Mouse (Mus musculus) adipocyte (in vitro differentiated cells): Measurements from ENCODE around the gene Exoc5.
A peak's percentile ranks its signal among the peaks of the same experiment; 100 is the strongest.
"Not testable (repeated sequence)": the region's sequence is repeated elsewhere in the genome, so short reads cannot be mapped to it uniquely, and the experiment has no call there.

ENCODE experiments used
- DNase-seq: peaks from one replicate; pipeline ENCODE4 v3.0.0-alpha.2; 2016; ENCODE audit warnings: low spot score

The Exoc5 gene

DNA sequence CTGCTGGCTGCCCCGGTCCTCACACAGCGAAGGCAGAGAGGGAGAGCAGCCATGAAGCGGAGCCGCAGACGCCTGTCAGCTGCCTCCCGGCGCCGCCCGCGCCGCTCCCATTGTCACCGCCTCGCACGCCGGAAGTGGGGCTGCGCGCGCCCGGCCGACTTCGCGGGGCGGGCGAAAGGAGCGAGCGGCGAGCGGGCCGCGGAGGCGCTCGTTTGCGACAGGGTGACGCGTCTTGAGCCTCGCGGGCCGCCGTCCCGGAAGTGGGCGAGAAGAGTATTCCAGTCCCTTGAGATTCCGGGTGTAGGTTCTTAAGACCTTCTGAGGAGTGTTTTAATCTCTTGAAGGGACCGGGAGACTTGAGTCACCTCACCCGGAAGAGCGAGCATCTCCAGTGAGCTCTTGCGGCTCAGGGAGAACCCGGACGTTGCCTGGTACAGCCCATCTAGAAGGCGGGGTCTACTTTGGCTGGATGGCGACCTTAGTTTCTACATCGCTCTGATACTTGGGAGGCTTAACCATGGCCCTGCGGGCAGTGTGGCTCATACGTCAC is at the start of gene Exoc5:
Gene Exoc5 (minus strand): TSS at position 380 of the 550 bp plus-strand sequence.
- DNase-seq: peak; percentile 93

DNA sequence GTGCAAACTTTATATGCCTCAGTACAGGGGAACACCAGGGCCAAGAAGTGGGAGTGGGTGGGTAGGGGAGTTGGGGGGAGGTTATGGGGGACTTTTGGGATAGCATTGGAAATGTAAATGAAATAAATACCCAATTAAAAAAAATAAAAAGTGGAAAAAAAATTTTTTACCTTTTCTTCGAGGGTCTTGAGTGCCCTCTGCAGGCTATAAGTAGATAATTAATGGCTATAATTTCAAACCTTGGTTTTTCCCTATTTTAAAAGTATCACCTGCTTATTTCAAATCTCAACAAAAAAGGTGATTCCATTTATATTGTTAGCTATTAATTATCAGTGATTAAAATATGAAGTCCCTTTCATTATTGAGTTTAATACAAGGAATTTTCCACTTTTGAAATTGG is 25.3 kb upstream of the Exoc5 start:
- DNase-seq: not testable (repeated sequence)

DNA sequence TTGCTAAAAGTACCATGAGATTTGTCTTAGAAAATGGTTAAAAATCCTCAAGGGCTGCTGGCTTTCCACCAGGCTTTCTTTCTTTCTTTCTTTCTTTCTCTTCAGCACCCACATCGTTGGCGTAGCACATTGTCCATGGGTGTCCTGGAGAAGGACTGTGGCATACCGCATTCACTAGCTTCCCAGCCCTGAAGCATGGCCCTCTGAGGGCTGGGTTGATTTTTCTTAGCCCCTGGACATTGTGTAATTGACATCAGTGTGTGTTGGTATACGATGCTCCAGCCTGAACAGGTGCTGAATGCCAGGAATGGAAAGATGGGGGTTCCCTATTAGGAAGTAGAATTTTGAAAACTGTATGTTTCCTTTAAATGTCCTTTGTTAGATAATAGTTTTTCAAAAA is 24.8 kb upstream of the Exoc5 start:
- no peak for DNase-seq

DNA sequence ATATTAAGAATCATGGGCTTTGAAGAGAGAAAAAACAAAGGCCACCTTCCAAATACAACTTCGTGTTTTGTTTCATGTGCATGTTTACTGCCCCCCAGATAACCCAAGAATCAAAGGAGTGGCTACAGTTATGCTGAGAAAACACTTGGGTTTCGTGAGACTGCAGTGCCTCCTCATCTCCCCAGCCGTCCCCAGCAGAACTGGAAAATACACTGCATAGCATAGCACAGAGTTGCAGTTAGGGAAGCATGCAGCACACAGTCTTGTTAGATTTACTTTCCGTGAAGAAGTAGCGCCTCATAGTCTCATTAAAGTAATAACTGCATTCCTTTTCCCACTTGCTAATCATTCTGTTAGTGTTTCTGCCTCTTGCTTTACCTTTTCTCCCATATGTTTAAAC is 23.6 kb upstream of the Exoc5 start:
- no peak for DNase-seq

DNA sequence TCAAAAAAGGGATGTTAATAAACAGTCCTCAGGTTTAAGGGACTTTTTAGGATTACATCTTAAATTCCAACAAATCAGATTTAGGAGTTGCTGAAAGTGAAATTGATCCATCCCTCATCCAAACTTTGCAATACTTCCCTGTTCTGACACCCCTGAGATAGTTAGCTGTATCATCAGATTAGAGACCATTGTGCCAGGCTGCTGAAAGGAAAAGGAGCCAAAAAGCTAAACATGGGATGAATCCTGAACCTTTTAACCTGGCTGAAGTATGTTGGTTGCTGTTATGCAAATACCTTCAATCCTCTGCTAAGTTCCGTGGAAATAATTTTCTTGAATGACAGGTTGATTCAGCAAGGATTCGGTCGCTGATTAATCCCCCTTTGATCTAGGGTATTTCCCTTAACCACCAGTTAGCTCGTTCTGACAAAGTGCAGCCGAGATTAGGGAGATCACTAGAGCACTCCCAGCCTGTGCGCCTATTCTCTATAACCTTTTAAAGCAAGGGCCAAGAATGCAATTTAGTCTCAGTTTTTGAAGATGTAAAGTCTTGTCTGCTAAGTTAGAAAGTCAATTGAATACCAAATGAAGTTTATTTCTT is 23.1 kb upstream of the Exoc5 start:
- no peak for DNase-seq

DNA sequence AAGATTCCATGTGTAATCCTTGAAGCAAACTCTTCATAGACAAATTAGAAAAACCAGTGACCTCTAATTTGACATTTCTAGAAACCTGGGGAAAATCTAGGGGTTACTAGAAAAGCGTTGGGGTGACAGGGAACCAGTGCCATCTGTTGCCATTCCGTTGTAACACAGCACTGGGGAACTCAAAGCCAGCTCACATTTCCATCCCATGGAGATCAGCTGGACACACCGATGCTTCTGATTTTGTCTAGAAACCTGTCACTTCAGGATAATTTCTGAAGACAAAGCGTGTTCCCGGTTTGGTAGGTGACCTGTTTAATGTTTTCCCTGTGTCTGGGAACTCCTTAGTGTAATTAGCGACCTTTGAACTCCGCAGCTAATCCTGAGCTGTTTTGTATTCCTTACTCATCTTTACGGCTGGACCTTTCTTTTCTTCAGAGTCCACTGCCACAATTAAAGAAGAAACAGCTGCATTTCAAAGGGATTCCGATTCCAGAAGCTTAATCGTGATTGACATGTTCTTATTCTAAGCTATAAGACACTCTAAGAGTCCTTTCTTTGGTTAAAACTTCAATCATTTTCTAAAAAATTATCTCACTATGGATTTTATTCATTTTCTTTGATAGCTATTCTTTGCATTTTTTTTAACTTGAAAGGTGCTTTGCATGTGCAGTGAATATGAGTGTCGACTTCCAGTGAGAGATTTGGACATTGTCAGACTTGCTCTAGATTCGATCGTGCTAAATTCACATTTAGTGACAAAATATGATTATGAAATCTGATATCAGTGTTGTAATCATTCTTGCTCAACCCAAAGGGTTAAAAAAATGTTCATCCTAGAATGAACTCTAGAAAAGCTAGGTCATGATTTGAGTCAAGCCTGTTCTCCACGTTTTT is 21.9 kb upstream of the Exoc5 start:
- no peak for DNase-seq

DNA sequence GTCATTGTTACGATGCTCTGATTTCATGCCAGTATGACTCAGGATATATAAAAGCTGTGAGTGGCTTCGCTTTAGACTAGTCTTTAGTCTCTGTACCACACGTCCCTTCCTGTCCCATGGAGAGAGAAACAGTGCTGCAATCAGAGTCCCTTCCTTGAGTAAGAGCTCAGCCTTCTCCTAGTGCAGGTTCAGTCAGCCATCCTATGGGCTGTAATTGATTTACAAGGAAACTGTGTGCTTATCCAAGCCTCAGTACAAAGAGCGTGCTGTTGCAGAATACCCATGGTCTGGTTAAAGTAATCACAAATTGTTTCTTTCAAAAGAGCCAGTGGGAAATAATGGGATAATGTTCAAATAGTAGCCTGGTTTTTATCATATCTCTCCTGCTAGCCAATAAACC is 20.1 kb upstream of the Exoc5 start:
- no peak for DNase-seq

DNA sequence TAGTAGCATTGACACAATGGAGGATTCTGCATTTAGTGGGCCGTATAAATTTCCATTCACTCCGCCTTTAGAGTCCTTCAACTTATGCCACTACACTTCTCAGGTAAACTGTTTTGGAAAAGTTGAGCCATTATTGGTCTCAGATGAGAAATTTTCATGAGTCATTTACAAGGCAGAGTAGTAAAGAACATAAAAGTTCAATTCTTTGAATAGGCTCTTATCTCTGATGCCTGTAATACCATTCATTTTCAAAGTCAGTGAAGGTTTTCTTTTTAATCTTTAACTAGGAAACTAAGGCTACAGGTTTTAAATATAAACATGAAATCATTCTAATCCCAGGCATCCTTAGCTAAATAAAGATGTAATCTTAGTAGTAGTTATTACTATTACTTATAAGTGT is 12.4 kb upstream of the Exoc5 start:
- DNase-seq: no peak

DNA sequence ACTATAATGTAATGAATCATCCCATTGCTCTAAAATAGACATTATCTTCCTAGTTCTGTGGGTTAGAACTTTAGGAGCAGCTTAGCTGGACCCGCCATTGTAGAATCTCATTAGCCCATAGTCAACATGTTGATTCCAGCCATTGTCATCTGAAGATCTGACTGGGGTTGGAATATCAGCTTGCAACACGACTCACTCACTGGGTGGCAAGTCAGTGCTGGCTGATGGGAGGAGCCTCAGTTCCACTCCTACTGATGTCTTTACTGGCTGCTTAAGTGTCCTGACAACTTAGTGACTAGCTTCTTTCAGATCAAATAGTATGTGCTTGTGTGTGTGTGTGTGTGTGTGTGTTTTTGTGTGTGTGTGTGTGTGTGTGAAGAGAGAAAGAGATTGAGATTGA is 7.9 kb upstream of the Exoc5 start:
- peak; percentile 28 for DNase-seq

DNA sequence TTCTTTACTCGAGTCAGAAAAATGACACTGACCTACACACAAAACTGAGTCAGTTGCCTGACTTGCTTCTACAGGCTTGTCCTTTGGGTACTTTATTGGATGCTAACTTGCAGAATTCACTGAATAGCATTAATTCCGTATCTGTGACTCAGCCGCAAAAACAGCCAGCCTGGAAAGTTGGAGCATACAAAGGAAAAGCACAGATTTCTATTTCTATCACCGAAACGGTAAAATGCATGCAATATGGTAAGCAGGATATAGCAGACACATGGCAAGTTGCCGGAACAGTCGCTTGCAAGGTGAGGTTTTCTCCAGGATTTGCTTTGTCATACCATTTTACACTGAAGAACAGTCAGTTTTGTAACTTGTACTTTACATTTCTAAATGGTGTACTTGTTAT is 7.4 kb upstream of the Exoc5 start:
- no peak for DNase-seq

DNA sequence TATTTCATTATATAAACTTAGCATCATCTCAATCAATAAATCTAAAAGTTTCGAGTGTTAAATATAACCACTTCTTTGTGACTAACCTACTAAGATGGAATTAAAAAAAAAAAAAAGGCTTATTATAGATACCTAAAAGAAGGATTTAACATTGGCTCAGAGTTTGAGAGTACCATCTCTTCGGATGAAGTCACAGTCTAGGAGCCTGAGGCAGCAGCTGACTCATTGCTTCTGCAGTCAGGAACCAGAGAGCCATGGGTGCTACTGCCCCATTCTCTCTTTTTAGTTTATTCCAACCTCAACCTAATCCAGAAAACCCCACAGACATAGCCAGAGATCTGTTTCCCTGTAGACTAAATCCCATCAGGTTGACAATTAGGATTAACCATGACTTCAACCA is 6.4 kb upstream of the Exoc5 start:
- DNase-seq: no peak

DNA sequence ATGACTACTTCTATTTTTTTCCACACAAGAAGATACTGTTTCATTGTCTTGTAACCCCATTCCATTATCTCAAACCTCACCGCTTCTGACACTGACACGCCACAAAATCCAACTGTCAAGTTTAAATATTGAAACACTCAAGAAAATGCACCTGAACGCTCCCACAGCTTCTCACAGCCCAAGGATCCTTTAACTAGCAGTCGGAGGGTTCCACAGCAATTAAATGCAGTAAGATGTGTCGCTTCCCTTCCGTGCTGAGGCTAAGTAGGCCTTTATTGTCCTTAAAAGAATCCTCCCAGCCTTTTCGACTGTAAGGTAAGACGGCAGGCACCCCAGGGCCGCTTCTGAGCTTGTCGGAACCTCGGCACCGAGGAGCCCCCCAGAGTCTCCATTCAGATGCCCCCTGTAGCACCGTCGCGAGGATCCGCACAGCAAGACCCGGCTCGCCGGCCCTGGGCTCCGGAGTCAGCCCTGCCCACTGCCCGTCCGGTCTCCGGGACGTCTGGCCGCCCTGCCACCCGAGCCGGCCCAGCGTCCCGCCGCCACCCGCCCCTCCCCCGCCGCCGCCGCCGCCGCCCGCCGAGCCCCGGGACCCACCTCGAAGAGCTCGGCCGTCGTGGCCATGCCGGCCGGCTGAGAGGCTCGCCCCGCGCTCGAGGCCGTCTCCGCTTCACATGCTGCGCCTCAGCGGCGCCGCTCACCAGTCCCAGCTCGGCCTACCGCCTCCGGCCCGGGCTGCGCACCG is 752 bp downstream of the Exoc5 start, which contains the start of gene Ap5m1:
Gene Ap5m1 (plus strand): TSS at position 569 of the 745 bp plus-strand sequence.
- DNase-seq: no peak

DNA sequence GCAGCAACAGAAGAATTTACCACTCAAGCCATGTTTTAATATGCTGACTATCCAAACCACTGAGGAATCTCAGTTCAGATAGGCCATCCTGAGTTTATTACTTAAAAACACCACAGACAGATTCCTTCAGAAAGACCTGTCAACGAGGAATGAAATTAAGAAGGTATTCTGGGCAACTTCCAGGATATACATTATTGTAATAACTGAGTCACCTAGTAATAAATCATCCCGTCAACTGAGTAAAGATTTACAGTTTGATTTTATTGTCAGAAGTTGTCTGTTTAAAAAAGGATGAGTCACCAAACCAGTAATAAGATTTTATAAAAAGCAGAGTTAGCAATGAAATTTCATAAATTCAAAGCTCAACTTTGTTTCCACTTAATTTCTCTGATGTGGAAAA is 2.6 kb downstream of the Exoc5 start:
- no peak for DNase-seq

DNA sequence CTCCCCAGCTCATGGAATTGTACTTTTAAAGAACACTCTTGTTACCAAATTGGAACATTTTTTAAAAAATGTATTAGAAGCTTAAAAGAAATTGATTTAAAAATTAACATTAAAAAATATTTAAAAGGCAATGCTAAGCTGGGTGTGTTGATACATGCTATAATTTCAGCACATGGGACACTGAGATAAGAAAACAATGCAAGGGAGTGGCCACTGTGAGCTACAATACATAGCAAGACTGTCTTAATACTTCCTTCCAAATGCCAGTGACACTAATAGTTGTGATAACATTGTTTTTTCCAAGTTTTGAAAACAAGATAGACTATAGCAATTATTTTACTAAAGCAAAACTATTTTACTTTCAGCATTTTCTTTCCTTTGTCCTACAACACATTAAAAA is 17.0 kb downstream of the Exoc5 start:
- DNase-seq: no peak

DNA sequence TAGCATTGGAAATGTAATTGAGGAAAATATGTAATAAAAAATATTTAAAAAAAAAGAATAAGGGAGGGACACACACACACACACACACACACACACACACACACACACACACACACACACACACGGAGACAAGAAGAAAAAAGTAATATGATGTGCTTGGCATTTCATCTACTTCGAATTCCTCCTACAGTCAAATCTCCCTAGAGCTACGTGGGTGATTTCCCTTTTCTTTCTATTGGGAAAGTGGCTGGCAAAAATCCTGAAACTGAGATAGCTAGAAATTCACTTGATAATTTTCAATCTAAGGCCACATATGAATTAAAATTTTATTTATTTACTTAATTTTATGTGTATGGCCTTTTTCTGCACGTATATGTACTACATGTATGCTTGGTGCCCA is 20.8 kb downstream of the Exoc5 start:
- no peak for DNase-seq

DNA sequence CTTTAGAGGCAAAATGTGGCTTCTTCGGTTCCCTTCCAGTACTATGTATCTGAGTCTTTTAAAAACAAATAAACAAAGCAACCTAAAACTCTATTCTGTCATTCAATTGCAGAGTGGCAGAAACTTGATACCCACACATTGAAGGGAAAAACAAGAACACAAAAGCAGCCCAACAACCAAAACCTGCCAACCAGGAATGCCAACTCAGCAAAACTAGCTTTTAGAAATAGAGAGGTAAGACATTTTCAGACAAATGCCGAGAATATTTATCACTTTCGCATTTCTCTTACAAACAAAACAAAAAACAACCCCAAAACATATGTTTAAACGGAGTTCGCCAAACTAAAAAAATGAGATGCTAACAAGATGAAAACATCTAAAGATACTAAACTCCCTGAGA is 37.5 kb downstream of the Exoc5 start:
- DNase-seq: no peak

DNA sequence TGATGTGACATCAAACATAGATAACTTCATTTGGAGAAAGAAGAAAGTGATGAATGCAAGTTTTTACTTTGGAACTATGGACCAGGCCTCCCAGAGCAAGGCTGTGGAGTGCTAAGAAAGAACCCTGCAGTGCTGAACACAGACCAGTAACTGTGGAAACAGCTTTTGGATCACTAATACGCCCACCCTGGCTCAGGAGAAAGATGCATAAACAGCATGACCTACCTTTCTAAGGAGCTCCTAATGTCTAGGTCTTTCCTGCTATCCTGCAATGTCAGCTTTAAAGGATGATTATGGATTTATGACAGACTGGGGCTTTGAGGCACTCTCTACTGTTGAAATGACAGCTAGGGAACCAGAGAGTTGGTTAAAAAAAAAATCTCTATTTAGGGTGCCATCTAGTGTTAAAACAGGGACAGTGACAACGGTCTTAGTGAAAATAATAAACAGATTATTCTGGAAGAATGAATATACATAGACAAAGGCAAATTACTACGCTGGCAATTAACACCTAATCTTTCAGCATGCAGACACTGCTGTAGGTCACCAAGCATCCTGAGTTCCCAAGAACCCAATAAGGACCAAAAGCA is 38.6 kb downstream of the Exoc5 start:
- DNase-seq: peak; percentile 17

DNA sequence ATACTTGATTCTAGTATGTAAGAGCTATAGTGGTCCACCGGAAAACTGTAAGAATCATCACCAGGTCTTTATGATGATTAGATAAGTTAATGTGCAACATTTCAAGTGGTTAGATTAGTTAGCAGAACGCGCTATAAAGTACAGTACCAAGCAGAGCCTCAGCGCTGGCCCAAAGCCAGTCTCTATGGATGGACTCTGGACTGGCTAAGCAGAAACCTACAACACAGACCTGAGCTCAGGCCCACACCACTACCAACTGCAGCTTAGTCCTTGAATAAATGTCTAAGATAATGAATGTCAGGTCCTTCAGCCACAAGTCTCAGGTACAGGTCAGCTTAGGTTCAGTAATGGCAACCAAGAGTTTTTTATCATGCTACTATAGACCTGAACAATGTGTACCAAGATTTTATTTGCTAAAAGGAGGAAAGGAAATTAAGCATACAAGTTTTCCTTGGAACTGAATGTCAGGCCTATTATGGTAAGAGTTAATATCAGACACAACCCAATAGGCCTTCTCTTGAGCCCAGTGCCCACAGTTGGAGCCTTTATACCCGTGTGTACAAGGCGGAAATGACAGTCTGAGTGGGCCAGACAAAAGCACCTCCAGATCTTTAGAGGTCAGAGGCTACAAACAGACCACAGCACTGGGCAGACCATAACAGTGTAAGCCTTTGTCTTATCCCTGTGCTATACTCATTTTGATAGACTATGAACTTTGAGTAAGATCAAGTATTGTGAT is 39.2 kb downstream of the Exoc5 start:
- DNase-seq: no peak

DNA sequence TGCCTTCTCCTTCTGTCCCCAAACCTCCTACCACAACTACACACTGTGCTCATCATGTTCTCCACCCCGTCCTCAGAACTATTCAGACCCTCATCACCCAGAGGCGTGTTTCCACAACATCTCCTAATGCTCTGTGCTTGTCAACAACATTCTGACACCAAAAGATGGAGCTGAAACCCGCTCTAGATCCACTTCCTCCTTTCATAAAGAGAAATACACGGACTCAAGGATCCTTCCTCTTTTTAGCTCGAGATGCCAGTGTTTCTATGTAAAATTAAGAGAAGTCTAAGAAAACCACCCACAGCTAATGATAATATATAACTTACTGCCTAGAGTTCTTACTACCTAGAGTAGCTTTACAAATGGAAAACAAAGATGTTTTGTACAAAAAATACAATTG is 46.7 kb downstream of the Exoc5 start:
- no peak for DNase-seq

DNA sequence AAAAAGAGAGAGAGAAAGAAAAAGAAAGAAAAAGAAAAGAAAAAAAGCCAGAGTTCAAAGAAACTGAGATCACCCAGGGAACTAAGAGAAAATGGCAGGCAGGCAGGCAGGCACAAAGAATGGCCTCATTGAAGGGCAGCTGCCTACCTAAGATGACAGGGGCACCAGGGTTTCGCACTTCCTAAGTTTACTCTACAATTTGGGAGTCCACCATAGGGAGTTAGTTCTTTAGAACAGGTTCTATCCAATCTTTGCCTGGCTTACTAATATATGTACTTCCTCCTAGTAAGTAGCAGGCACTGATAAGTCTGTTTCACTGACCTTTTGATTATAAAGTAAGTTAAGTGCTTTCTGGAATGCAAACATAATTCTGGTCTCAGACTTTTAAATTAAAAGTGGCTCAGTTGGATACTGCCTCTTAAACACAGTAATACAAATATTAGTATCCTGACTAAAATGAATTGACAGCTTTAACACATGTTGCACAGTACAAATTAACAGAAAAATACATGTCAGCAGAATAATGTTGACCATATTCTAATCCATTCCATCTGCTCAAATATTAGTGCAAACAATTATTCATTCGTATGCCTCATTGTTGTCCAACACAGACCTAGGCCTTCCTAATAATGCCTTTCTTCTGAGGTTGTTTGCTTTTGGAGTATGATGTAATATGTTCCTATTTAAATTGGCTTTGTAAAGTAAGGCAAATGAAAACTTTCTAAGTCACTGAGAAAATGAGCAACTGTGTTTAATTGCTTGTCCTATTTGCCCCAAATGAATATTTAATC is 57.9 kb downstream of the Exoc5 start:
- no peak for DNase-seq

DNA sequence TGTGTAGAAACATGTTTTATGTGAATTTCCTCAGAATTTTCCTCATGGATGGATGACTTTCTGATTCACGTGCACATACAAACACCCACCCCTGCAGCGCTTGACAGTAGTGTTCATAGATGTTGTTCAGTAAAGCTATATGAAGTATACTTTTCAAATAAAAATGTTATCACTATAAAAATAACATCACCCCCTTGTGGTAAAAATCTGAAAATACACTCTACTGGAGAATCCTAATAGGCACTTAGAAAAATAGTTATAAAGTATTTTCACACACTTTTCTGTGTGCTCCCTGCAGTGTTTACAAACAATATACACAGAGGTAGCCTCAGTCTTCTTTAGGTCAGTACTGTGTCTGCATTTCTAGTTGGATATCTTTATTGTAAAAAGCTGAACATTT is 58.5 kb downstream of the Exoc5 start:
- no peak for DNase-seq
